Mouse (Mus musculus) cerebellum, postnatal 25 days (tissue): ENCODE results near the gene Specc1.

Experiments used
- DNase-seq, 2 experiments: peaks; one replicate each; pipeline ENCODE4 v3.0.0; 2021; ENCODE audit warnings: mixed read lengths in 2 of 2

Specc1 gene

GRCm38 (mm10) chr11:61956572-61957295 lies at the start of gene Specc1:
Gene Specc1 (plus strand): TSS chr11:61956763.
- DNase-seq: peak; percentile 98 to 99

GRCm38 (mm10) chr11:61908315-61908714 lies 48.2 kb upstream of the Specc1 start:
- no peak for DNase-seq

GRCm38 (mm10) chr11:61919702-61920101 lies 36.9 kb upstream of the Specc1 start:
- DNase-seq: no peak

GRCm38 (mm10) chr11:61923309-61923708 lies 33.3 kb upstream of the Specc1 start:
- DNase-seq: no peak

- no peak for DNase-seq
Observed at GRCm38 (mm10) chr11:61929323-61930097, 27.1 kb upstream of the Specc1 start.

GRCm38 (mm10) chr11:61930098-61930517 lies 26.5 kb upstream of the Specc1 start, which contains the start of gene Akap10:
Gene Akap10 (minus strand): TSS chr11:61930252.
- peak; percentile 95 to 97 for DNase-seq

GRCm38 (mm10) chr11:61930640-61931586 lies 25.6 kb upstream of the Specc1 start:
- peak; percentile 20 to 26 for DNase-seq

GRCm38 (mm10) chr11:61937761-61938160 lies 18.8 kb upstream of the Specc1 start:
- no peak for DNase-seq

- no peak for DNase-seq
Observed at GRCm38 (mm10) chr11:61942903-61943302, 13.7 kb upstream of the Specc1 start.

- DNase-seq: no peak
Observed at GRCm38 (mm10) chr11:61944417-61944816, 12.1 kb upstream of the Specc1 start.

GRCm38 (mm10) chr11:61946608-61947007 lies 10.0 kb upstream of the Specc1 start:
- DNase-seq: no peak

GRCm38 (mm10) chr11:61949315-61949714 lies 7.2 kb upstream of the Specc1 start:
- DNase-seq: peak; percentile 74 to 80

GRCm38 (mm10) chr11:61950632-61951031 lies 5.9 kb upstream of the Specc1 start:
- peak; percentile 93 to 96 for DNase-seq

GRCm38 (mm10) chr11:61955136-61955535 lies 1.4 kb upstream of the Specc1 start:
- DNase-seq: no peak

GRCm38 (mm10) chr11:61955951-61956350 lies 612 bp upstream of the Specc1 start:
- DNase-seq: no peak

- DNase-seq: peak in 1 of 2 experiments; percentile 55
Observed at GRCm38 (mm10) chr11:61957296-61957813, 792 bp downstream of the Specc1 start.

GRCm38 (mm10) chr11:61958706-61959105 lies 2.1 kb downstream of the Specc1 start:
- peak; percentile 47 to 59 for DNase-seq

- DNase-seq: no peak
Observed at GRCm38 (mm10) chr11:61960096-61960495, 3.5 kb downstream of the Specc1 start.

GRCm38 (mm10) chr11:61962684-61963083 lies 6.1 kb downstream of the Specc1 start:
- DNase-seq: no peak

- peak in 1 of 2 experiments; percentile 58 for DNase-seq
Observed at GRCm38 (mm10) chr11:61963193-61963592, 6.6 kb downstream of the Specc1 start.

GRCm38 (mm10) chr11:61964611-61965010 lies 8.0 kb downstream of the Specc1 start:
- no peak for DNase-seq

GRCm38 (mm10) chr11:61967034-61967433 lies 10.5 kb downstream of the Specc1 start:
- DNase-seq: no peak
